Mouse (Mus musculus): ENCODE measurements around the gene Tmem43. TPM values are rescaled to one million over a fixed set of nuclear protein-coding genes. Genes with fewer than 3 reads are reported as not detected.

Tmem43 gene
- total RNA-seq, 2 experiments from 2014 or later: 25.2 to 31.1 TPM

DNA sequence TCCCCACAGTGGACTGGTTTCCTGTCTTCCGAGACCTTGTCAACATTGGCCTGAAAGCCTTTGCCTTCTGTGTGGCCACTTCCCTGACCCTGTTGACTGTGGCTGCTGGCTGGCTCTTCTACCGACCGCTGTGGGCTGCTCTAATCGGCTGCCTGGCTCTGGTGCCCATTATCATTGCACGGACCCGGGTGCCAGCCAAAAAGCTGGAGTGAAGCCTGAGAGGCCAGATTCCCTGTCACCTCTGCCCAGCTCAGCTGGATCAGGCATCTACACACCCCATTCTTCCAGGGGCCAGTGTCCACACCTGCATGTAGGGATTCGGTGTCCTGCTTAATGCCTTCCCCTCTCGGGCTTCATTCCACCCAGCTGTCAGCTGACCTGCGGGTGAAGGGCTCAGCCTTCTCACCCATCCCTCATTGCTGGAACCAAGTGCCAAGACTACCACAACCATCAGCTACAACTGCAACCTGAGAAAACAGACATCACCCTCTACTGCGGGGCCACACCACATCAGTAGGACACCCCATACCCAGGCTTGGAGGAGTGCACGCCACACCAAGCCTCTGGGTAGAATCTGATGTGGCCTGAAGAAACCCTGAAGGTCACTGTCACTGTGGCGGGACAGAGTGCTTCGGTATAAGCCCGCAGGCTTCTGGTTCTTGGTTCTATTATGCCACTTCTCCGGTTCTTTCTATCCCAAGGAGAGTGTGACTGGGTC, 13.4 kb downstream of the Tmem43 start:
- intact Hi-C loops (cut with DNase I): no loop called here
- no peak for DNase-seq

DNA sequence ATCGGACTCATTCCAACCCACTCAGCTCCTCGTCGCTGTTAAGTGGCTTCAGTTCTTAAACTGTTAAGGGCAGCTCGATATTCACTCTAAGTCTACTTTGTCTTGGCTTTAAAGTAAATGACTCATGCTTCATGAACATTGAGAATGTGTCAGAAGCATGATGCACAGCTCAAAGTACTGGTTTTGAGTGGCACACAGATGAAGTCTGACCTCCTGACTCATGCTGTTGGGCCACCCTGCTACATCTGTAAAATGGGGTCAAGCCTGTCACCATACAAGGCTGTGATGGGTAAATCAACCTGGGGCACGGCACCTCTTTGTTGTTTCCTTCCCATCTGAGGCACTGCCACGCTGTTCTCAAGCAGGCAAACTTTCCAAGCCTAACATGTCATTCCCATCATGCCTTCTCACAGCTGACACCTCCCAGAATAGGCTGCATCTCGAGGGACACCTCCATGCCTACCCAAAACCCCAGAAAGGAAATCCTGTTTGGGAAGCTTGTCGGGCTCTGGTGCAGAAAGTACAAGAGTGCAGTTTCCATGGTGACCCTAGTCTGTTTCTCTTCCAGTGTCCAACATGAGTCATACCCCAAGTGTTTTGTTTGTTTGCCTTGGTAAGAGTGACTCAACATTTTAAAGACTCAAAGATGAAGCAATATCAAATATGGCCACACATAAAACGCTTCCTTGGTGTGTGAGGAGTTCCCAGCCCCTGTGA, 15.2 kb downstream of the Tmem43 start:
- intact Hi-C loops (cut with DNase I): no loop called here
- DNase-seq: no peak

DNA sequence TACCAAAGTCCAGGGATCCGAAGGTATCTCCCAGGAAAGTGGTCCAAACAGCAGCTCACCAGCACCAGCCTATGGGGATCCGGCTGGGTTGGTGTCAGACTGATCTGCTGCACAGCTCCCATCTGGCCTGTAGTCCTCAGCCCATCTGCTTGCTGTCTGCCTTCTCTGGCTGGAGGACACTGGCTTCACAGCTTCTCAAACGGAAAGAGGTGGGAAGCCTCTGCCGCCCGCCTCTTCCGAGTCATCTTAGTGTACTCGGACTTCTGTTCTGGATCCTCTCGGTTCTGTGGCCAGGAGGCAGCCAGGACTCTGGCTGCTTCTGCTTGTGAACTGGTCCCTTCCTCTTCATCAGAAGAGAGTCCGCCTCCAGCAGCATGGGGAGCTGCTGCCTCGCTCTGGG, 16.4 kb downstream of the Tmem43 start:
- intact Hi-C loops (cut with DNase I): no loop called here
- no peak for DNase-seq

GRCm38 (mm10) chr6:91491004-91491403, 17.5 kb downstream of the Tmem43 start:
- intact Hi-C loops (cut with DNase I): no loop called here
- no peak for DNase-seq

- intact Hi-C loops (cut with DNase I): no loop called here
Measured at GRCm38 (mm10) chr6:91493053-91493452, 19.6 kb downstream of the Tmem43 start.

DNA sequence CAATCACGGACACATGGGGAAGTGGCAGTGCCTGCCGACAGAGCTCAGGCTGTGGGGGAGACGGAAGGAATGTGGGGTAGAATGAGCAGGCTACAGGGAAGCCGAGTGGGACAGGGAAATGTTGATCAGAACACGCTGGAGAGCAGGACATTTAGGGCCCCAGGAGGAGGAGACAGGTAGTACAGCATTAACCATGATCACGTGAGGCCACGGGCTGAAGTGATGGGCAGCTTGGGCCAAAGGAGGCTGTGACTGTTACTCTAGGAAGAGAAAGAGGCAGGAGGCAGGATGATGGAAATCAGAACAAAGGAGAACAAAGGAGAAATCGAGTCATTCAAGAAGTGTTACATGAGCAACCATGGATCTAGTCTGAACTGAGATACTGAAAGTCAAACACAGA, 21.0 kb downstream of the Tmem43 start:
- intact Hi-C loops (cut with DNase I): no loop called here
- no peak for DNase-seq

More at GRCm38 (mm10) chr6:91493053-91493452, 19.6 kb downstream of the Tmem43 start:
- no peak for DNase-seq

GRCm38 (mm10) chr6:91503302-91503701, 29.8 kb downstream of the Tmem43 start:
- DNase-seq: no peak
- intact Hi-C loops (cut with DNase I): no loop called here

- DNase-seq: no peak
- intact Hi-C loops (cut with DNase I): loop anchor here (5.0 kb wide), 2 partner anchors 89 to 219 kb away; no protein-coding TSS in a partner anchor
Measured at GRCm38 (mm10) chr6:91506036-91506435, 32.5 kb downstream of the Tmem43 start.

- DNase-seq: no peak
- intact Hi-C loops (cut with DNase I): loop anchor here (2.0 to 5.0 kb wide), 3 partner anchors 35 to 221 kb away; partner anchors contain the start of genes Chchd4 and Tmem43
Measured at GRCm38 (mm10) chr6:91508041-91508440, 34.5 kb downstream of the Tmem43 start.

GRCm38 (mm10) chr6:91509326-91509725, 35.8 kb downstream of the Tmem43 start:
- intact Hi-C loops (cut with DNase I): loop anchor here (2.0 to 5.0 kb wide), 3 partner anchors 37 to 222 kb away; partner anchors contain the start of genes Chchd4 and Tmem43
- DNase-seq: peak; percentile 60 to 73

DNA sequence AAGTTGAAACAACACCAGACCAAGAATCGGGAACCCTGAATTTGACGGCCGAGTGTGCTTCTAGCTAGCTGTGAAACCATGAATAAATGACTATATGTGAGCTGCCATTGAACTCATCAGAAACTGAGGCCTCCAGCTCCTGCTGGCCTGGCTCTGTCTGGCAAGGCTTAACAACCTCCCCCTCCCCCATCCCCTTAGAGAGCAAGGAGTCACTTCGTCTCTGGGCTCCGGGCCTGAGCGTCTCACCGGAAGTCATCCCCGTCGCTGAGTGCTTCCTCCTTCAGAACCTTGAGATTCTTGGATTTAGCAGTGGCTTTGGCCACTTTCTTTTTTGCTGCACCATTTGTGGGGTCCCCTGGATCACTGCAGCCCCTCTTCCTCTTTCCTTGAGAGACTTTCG, 36.7 kb downstream of the Tmem43 start:
- intact Hi-C loops (cut with DNase I): no loop called here
- no peak for DNase-seq

- intact Hi-C loops (cut with DNase I): no loop called here
- no peak for DNase-seq
Measured at GRCm38 (mm10) chr6:91514135-91514534, 40.6 kb downstream of the Tmem43 start.

GRCm38 (mm10) chr6:91514737-91515362, 41.3 kb downstream of the Tmem43 start:
- intact Hi-C loops (cut with DNase I): no loop called here
- DNase-seq: no peak

GRCm38 (mm10) chr6:91515545-91516449, 42.3 kb downstream of the Tmem43 start, which contains the start of the genes Xpc and Lsm3:
Gene Xpc (minus strand): TSS chr6:91515888.
Gene Lsm3 (plus strand): TSS chr6:91515928.
- peak; percentile 95 to 99 for DNase-seq
- intact Hi-C loops (cut with DNase I): no loop called here

- intact Hi-C loops (cut with DNase I): no loop called here
- no peak for DNase-seq
Measured at GRCm38 (mm10) chr6:91518454-91519020, 45.0 kb downstream of the Tmem43 start.

DNA sequence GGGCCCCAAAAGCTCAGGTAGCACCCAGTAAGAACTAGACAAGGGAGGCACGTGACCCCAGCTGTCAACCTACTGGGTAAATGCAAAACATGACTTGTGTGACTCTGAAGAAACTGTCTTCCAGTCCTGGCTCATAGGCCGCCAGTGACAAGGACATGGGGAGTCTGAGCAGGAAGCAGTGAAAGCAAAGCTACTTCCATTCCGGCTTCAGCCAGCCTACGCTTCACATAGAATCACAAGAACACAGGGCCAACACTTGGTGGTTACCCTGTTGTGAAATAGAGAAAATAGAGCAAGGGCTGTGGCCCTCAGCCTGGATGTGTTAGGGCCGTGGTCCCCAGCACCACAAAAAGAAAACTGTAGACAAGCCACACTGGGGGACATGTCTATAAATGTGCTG, 49.3 kb downstream of the Tmem43 start:
- intact Hi-C loops (cut with DNase I): loop anchor here (10.0 kb wide), 1 partner anchor 332 kb away; no protein-coding TSS in a partner anchor
- DNase-seq: no peak

DNA sequence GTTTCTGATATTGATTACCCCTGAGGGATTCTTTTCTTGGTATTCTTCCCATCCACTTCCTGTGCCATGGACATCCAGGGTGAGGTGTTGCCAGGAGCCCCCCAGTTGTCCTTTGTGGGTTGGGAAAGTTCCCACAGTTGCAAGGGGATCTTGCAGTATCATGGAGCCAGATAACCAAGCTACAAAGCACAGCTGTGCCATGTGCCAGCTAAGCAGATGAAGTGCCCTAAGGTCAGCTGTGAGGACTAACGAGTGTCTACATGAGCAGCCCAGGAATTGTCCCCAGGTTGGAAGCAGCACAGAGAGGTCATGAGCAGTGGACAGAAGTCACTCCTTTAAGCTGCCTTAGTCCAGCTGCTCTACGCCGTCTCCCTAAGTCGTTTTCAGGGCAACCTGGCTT, 52.0 kb downstream of the Tmem43 start:
- intact Hi-C loops (cut with DNase I): loop anchor here (10.0 kb wide), 1 partner anchor 329 kb away; no protein-coding TSS in a partner anchor
- no peak for DNase-seq

GRCm38 (mm10) chr6:91527227-91527860, 53.8 kb downstream of the Tmem43 start:
- intact Hi-C loops (cut with DNase I): loop anchor here (1.0 to 10.0 kb wide), 2 partner anchors 214 to 327 kb away; no protein-coding TSS in a partner anchor
- no peak for DNase-seq

- DNase-seq: peak; percentile 37 to 46
- intact Hi-C loops (cut with DNase I): loop anchor here (10.0 kb wide), 1 partner anchor 327 kb away; no protein-coding TSS in a partner anchor
Measured at GRCm38 (mm10) chr6:91528265-91528664, 54.8 kb downstream of the Tmem43 start.
